Mouse (Mus musculus) CD4-positive naive resting alpha-beta T cell, adult 76 days (primary cell): ENCODE results near the gene Ctsw. TPM values are rescaled to one million over a fixed set of nuclear protein-coding genes. Genes with fewer than 3 reads are reported as not detected.

Experiments
- total RNA-seq: library from RNA; stranded (reverse); gene quantifications from one replicate; pipeline ENCODE4 v1.2.4, GENCODE M21; 2023

Gene Ctsw
- 43.6 TPM for total RNA-seq

GRCm38 (mm10) chr19:5468374-5468773 is at the start of gene Ctsw:
Ctsw (minus strand) TSS chr19:5468507.

DNA sequence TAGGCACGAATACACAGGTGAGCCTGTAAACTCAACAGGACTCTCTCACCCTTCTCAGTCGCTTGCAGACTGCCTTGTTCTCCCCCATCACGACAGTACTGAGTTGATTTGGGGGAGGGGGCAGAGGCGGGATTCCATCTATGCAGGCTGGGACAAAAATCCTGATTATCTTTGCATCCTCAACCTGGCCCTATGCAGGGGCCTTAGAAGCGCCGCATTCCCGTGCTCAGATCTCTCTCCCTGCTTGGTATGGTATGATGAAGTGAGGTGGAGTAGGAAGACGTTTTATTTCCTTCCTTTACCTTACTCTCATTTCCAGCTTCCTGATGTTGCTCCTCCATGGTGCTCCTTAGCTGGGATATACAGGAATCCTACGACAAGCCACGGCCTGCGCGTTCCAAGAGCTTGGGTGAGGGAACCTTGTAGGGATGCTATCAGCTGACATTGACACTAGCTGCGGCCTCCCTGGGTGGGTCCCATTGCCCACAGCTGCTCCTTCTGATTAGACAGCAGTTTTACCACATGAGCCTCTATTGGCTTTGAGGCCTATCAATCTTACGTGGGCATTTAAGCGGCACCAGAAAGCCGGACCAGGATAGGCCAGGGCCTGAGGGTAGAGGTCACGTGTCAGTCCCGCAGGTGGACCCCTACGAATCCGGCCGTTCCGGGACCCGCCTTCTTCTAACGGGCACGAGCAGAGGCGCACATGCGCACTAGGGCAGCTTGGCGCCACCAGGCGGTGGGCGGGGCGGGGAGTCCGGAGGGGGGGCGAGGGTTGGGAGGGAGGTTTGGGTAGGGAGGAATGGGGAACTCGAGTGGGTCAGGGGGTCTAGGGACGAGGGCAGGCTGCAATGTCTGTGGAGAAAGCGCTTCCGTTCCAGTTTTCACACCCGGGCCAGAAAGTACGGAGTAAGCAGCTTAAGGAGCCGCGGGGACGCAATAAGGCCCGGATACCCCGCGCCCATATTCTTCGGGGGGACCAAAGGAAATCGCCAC is 42.0 kb upstream of the Ctsw start, which contains the start of gene Snx32:
Gene Snx32 (minus strand): TSS at position 508 of the 996 bp plus-strand sequence.

GRCm38 (mm10) chr19:5503687-5504086 is 35.4 kb upstream of the Ctsw start, which contains the start of gene 1700020D05Rik:
1700020D05Rik (minus strand) TSS chr19:5503787.

GRCm38 (mm10) chr19:5490313-5490897 is 22.1 kb upstream of the Ctsw start, which contains the start of gene Cfl1:
Cfl1 (plus strand) TSS chr19:5490455.

DNA sequence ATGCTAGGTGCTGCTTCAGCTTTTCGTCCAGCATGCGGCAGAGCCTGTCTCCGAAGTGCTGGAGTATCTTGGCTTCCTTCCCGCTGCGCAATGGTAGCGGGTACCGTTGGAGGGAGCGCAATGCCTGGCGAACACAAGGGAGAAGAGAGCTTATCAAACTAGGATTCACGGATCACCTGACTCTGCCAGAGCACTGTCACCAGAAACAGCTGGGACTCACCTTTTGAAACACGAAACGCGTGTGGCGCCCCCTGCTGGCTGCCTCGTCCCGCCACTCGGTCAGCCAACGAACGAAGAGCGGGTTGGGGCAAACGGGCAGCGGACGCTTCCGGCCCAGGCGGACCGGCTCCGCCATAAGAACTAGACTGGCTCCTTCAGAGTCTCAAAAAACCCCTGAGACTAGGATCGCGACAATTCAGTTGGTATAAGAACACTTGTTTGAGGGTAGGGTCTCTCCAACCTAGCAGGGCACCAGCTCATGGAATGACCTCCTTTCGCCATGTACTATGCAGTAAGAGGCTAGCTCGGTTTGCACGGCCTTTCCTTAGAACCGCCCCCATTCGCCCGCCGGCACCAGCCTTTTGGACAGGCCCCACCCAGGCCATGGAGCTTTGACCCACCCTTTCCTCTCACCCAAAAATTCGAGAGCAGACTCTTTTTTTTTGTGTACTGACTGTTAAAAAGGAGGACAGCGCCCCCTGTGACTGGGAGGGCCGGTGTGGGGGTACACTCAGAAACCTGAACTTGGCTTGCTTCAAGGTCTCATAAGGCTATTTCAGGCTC is 19.7 kb upstream of the Ctsw start, which contains the start of gene Mus81:
Gene Mus81 (minus strand): TSS at position 635 of the 783 bp plus-strand sequence.

DNA sequence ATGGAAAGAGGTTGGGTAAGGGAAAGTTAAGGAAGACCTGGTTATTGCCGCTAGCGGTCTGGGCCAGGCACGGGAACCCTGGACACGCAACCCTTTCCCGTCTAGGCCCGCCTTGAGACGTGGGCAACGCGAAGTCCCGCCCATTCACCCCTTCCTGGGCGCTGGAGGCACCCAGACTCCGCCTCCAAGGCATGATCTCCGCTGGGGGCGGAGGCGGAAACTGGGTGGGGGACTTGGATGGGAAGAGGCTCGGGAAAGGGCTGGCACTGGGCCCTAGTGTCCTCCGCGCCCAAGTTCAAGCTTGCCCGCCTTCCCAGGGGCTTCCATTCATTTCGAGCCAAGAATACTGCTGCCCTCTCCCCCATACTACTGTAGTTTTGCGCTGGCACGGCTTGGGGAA is 5.4 kb upstream of the Ctsw start, which contains the start of gene Efemp2:
Gene Efemp2 (plus strand): TSS at position 235 of the 400 bp plus-strand sequence.

DNA sequence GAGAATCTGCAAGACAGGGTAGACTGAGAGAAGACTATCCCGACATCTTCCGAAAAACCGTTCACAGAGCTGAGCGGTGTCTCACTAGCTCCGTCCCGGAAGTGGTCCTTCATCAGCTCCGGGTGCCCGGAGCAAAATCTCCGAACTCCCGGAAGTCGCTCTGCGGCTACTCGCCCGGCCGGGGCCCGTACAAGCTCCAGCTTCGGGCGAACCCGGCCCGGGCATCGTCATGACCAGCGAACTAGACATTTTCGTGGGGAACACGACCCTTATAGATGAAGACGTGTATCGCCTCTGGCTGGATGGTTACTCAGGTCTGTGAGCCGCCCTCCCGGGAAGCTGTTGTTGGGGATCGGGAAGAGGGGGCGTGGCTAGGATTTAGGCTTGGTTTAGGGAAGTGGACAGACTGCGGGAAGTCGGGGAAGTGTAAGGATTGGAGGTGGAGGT is 7.8 kb downstream of the Ctsw start, which contains the start of gene Fibp:
Gene Fibp (plus strand): TSS at position 151 of the 447 bp plus-strand sequence.

GRCm38 (mm10) chr19:5457746-5458442 is 10.4 kb downstream of the Ctsw start, which contains the start of gene Ccdc85b:
Ccdc85b (minus strand) TSS chr19:5457894.

DNA sequence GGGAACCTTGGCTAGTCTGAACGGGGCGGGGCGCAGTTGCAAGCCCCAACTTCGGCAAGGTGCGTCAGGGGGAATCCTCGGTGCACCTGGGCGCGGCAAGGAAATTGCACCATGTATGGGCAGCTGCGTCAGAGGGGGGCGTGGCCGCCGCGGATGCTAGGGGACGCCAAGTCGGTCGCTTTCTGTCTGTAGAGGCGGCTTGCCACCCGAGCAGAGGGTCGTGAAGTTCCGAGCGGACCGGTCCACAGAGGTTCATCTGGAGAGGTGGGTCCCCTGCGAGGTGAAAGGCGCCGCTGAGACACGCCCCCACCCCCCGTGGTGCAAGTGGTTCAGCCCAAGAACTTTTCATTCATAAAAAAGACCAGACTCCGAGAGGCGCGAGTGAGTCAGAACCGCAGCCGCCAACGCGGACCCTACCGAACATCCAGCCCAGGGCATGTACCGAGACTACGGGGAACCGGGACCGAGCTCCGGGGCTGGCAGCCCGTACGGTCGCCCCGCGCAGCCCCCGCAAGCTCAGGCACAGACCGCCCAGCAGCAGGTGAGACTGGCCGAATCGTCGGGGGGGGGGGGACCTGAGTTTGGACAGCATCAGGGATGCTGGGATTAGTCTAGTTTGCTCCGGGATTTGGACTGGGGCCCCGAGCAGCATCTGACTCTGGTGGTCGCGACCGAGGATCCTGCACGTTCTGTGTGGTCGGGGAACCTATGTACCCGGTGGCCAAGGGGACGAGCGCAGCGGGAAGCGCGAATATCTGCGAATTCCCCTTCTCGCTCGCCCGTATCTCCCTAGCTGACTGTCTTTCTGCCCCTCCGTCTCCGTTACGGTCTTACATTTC is 20.6 kb downstream of the Ctsw start, which contains the start of gene Fosl1:
Gene Fosl1 (plus strand): TSS at position 33 of the 839 bp plus-strand sequence.

GRCm38 (mm10) chr19:5424782-5425741 is 43.2 kb downstream of the Ctsw start, which contains the start of the genes Drap1 and AI837181:
Drap1 (minus strand) TSS chr19:5424979.
AI837181 (plus strand) TSS chr19:5425144.

Other genes with a start within 250 kb of the Ctsw start
- 116 TPM for gene Pacs1, start 195.4 kb downstream of the Ctsw start, total RNA-seq
- 265 TPM for gene Sf3b2, start 173.1 kb downstream of the Ctsw start, total RNA-seq
- gene Gal3st3, start 170.2 kb downstream of the Ctsw start, total RNA-seq, result not detected
- not detected for gene Catsper1, start 132.8 kb downstream of the Ctsw start, total RNA-seq
- gene Cst6, start 118.9 kb downstream of the Ctsw start, total RNA-seq, result not detected
- 31.3 TPM for gene Eif1ad, start 101.8 kb downstream of the Ctsw start, total RNA-seq
- 87.0 TPM for gene Banf1, start 101.3 kb downstream of the Ctsw start, total RNA-seq
- 189 TPM for gene Sart1, start 79.8 kb downstream of the Ctsw start, total RNA-seq
- not detected for gene Tsga10ip, start 66.0 kb downstream of the Ctsw start, total RNA-seq
- gene Drap1, start 43.5 kb downstream of the Ctsw start, total RNA-seq, result 164 TPM
- 54.1 TPM for gene AI837181, start 43.4 kb downstream of the Ctsw start, total RNA-seq
- 0.79 TPM for gene Fosl1, start 21.0 kb downstream of the Ctsw start, total RNA-seq
- 6.2 TPM for gene Ccdc85b, start 10.6 kb downstream of the Ctsw start, total RNA-seq
- 82.7 TPM for gene Fibp, start 7.9 kb downstream of the Ctsw start, total RNA-seq
- not detected for gene Efemp2, start 5.4 kb upstream of the Ctsw start, total RNA-seq
- gene Mus81, start 19.9 kb upstream of the Ctsw start, total RNA-seq, result 38.5 TPM
- gene Cfl1, start 21.9 kb upstream of the Ctsw start, total RNA-seq, result 1,344 TPM
- gene 1700020D05Rik, start 35.3 kb upstream of the Ctsw start, total RNA-seq, result not detected
- gene Snx32, start 42.0 kb upstream of the Ctsw start, total RNA-seq, result 4.8 TPM
- not detected for gene Ovol1, start 92.1 kb upstream of the Ctsw start, total RNA-seq
- 17.9 TPM for gene Ap5b1, start 99.5 kb upstream of the Ctsw start, total RNA-seq
- gene Rnaseh2c, start 133.4 kb upstream of the Ctsw start, total RNA-seq, result 78.0 TPM
- 144 TPM for gene Kat5, start 141.7 kb upstream of the Ctsw start, total RNA-seq
- gene Rela, start 169.0 kb upstream of the Ctsw start, total RNA-seq, result 151 TPM
- 171 TPM for gene Sipa1, start 195.2 kb upstream of the Ctsw start, total RNA-seq
- gene Map3k11, start 220.2 kb upstream of the Ctsw start, total RNA-seq, result 50.6 TPM
- gene Pcnx3, start 220.4 kb upstream of the Ctsw start, total RNA-seq, result 181 TPM
- not detected for gene Kcnk7, start 235.9 kb upstream of the Ctsw start, total RNA-seq